Mouse (Mus musculus): ENCODE measurements around the gene Retnlg.
"Not testable (repeated sequence)": the region's sequence is repeated elsewhere in the genome, so short reads cannot be mapped to it uniquely, and the experiment has no call there.

Retnlg gene

DNA sequence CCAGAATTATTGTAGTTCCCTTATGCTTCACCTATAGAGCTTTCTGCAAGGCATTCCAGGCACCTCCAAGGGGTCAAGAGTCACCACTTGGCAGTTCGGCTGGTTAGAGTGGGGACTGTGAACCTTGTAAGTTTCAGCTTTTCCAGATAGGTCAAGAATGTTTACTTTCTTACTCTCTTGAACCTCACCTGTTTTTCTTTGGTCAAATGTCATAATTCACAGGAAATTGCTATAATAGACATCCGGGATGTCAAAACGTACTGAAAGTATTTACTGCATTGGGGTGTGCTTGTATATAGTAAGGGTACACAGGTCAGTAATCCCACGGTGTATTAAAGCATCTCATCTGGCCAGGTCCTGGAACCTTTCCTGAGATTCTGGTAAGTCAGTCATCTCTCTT is at the start of gene Retnlg:
Gene Retnlg, plus strand, starts transcription at position 301 of the 400 bp plus-strand sequence.
- DNase-seq = no peak

DNA sequence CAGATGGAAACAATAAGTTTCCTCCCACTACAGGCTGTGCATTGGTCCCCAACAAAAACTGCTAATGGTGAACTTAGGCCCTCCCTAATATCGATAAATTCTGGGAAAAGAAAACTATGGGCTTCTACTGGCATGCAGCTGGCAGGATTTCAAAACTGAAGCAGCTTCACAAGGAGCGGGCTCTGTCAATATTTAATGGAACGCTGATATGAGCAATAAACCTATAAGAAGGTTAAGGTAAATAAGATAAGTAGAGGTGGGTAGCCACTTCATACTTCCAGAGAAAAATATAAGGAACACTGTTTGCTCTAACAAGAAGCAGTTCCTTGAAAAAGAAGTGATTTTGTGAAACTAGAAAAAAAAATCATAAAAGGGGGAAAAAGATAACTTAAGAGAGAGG is 45.9 kb upstream of the Retnlg start:
- no peak for DNase-seq

DNA sequence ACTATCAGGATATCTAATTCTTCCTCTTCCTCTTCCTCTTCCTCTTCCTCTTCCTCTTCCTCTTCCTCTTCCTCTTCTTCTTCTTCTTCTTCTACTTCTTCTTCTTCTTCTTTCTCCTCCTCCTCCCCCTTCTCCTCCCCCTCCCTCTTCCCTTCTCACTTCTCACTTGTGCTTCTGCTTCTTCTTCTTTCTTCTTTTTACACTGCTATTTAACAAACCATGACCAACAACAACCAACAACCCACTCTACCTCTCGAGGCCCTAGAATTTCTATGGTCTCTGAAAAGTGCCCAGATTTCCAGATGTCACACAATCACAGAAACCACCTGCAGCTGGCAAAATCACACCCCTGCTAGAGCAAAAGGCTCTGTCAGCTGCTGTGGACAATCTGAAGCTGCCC is 44.8 kb upstream of the Retnlg start:
- DNase-seq = no peak

DNA sequence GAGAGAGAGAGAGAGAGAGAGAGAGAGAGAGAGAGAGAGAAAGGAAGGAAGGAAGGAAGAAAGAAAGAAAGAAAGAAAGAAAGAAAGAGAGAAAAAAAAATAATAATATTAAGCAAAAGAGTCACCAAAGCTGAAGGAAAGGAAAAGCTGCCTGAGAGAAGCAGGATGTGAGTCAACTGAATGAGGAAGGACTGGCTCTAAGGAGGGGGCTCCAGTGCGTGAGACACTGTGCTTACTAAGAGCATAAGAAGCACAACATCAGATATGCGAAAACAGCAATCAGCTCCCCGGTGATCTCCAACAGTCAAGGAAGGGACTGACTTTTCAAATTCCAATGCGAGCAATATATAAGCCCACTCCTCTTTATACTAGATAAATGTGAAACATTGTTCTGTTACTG is 43.4 kb upstream of the Retnlg start:
- DNase-seq = no peak

DNA sequence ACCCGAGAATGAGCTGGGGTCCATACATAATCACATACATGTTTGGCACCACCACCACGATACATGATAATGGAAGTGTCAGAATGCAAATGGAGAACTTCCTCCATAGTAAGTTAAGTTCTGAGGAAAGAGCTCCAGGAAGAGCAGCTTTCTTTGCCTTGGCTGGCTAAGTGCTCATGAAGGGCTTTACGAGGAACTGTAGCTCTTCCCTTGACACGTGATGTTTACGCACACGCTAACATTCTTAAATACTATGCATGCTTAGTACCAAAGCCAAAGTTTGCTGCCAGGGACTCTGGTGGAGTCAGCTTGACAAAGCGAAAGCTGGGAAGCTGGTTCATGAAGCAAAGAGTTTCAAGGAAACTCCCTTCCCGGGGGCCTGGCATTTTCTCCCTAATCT is 40.4 kb upstream of the Retnlg start:
- no peak for DNase-seq

DNA sequence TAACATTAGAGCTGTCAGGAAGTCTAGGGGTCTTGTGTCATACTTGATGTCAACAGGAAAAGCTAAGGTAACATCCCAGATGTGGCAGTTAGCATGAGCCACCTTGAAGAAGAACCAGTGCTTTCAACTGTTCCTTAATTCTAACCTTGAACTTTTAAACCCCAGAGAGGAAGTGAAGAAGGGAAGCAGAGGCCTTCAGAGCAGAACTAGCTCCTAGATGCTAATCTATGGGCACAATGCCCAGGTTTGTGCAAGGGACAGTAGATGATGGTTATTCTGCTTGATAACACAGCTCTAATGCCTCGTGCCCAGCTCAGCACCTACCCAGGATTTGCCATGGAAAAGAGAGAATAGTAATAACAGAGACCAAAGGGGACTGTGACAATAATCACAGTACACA is 38.8 kb upstream of the Retnlg start:
- not testable (repeated sequence) for DNase-seq

DNA sequence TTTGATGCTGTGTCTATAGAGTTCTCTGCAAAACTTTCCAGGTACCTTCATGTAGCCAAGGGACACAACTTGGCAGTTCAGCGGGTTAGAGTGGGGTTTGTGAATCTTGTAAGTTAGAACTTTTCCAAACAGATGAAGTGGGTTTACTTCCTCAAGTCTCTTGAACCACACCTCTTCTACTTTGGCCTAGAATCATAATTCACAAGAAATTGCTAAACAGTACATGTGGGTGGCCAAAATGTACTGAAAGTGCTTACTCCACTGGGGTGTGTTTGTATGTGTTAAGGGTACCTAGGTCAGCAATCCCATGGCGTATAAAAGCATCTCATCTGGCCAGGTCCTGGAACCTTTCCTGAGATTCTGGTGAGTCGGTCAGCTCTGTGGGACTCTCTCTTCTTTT is 30.2 kb upstream of the Retnlg start, which contains the start of gene Retnla:
Gene Retnla, plus strand, starts transcription at position 286 of the 400 bp plus-strand sequence.
- DNase-seq = no peak

DNA sequence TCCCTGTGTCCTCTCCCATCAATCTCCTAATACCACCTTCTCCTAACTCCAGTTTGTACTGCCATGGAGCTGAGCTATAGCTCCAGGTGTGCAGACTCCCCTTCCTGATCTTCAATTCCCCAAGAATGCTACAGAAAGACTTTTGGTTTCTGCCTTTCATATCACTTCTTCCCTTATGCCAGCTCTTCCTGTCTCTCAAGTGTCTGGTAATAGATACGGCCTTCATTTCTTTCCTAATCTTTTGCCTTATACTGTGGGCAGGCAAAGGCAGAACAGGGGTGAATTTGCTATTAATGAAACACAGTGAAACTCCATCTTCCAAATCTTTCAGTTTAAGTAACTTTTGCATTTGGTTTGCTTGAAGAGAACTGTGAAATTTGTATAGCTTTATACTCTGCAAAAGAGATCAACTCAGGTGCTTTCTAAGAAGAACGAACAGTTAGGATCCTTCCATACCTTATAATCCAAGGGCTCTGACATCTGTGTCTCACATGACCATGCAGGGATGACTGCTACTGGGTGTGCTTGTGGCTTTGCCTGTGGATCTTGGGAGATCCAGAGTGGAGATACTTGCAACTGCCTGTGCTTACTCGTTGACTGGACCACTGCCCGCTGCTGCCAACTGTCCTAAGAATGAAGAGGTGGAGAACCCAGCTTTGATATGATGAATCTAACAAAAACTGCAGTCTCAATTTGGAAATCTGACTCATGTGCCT is 28.6 kb upstream of the Retnlg start:
- no peak for DNase-seq

DNA sequence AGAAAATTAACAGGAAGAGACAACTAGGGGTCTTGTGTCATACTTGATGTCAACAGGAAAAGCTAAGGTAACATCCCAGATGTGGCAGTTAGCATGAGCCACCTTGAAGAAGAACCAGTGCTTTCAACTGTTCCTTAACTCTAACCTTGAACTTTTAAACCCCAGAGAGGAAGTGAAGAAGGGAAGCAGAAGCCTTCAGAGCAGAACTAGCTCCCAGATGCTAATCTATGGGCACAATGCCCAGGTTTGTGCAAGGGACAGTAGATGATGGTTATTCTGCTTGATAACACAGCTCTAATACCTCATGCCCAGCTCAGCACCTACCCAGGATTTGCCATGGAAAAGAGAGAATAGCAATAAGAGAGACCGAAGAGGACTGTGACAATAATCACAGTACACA is 7.4 kb upstream of the Retnlg start:
- DNase-seq = not testable (repeated sequence)

DNA sequence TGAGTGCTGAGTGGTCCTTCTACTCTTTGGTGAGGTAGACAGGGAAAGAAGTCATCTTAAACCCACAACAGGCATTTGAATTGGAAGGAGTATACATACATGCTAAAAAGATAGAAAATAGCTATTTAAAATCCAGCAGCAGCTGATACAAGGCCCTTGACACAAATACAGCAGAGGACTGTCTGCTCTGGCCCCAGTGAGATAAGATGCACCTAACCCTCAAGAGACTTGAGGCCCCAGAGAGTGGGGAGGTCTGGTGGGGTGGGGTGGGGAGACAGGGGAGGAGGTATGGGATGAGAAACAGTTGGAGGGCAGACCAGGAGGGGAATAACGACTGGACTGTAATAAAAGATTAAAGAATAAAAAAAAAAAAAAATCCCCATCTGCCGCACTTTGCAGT is 4.7 kb upstream of the Retnlg start:
- DNase-seq = no peak

DNA sequence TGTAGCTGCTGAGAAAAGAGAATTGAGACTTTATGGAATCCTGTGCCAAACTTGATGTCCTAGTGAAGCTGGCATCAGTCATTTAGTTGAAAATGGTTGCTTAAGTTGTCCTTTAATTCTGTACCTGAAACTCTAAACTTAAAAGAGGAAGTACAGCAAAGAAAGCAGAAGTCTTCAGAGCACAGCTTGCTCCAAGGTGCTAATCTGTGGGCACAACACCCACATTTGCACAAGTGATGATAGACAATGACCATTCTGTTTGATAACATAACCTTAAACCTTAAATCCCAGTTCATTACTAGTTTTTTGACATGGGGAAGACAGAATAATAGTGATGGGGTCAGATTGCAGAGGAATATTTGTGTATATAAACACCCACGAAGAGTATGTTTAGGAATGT is 3.8 kb upstream of the Retnlg start:
- DNase-seq = no peak

DNA sequence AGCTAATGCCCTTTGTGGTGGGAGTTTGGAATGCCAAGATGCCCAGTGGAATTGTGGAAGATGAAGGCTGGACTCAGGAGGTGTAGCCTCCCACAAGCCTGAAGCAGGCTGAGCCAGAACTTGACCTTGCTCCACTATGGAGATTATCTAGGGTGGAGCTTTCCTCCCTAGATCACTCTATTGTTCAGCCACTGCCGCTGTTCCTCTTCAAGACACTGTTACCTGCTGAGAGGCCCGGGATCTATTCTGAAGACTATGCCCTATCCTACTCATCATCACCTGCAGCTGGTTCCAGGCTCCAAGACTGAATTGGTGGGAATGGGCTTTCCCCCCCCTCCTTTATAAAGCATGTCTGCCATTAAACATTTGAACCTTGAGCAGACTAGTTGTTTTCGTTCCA is 2.8 kb upstream of the Retnlg start:
- DNase-seq = no peak

DNA sequence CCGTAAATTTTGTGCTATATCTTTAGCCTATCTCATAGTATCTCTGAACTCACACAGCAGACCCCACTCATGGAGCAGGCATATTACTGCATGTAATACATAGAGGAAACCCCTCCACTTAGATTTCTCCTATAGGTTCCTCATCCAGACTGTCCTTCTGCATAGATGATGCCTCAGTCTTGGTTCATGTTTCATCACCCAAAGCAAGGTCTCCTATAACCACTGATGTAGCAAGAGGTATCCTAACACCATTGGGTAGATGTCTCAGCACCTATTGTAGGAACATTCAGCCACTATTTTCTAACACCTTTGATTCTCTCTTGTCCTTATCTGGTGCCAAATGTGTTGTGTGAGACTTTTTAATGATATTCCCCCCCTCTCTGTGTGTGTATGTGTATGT is 667 bp upstream of the Retnlg start:
- DNase-seq = no peak

DNA sequence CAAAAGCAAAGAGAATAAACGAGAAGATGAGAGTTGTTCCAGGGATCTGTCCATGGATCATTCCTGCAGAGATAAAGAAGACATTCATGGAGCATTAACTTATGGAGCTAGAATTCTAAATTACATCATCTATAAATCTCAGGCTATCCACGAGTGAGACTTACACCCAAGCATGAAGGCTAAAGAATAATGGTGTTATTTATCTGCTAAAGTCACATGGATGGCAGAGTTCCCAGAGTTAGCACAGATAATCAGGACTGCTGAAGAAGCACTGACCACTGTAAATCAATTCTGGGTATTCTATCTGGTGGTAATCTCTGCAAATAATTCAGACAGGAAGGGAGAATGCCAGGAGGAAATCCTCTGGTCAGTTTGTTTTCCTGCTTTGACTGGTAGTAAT is 18.3 kb downstream of the Retnlg start:
- no peak for DNase-seq

DNA sequence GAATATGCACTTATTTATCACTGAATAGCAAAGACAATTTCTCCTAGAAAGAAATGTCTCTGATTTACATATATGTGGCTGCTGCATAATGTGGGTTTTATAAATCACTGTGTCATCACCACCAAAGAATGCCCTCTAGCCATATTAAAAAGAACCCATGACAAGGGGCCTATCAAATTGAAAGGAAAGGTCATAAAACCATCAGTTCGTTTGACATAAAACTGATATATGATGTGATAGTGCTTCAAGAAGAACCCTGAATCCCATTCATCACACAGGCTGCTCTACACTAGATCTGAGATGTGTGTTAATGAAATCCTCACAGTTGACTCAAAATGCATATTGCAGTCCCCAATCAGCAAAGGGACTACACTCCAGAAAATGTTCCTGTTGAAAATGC is 27.4 kb downstream of the Retnlg start:
- no peak for DNase-seq

DNA sequence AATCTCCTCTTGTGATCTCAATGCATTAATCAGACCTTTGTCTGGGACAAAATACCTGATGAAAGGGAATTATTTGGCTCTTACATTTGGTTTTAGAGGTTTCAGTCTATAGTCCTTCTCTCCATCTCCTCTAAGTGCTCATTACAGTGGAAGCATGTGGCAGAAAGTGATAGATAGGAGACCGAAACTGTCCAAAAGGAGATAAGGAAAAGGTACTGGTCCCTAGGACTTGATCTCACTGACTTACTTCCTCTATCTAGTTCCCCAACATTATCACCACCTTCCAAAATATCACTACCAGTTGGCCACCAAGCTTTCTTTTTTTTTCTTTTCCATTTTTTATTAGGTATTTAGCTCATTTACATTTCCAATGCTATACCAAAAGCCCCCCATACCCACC is 38.8 kb downstream of the Retnlg start:
- no peak for DNase-seq

DNA sequence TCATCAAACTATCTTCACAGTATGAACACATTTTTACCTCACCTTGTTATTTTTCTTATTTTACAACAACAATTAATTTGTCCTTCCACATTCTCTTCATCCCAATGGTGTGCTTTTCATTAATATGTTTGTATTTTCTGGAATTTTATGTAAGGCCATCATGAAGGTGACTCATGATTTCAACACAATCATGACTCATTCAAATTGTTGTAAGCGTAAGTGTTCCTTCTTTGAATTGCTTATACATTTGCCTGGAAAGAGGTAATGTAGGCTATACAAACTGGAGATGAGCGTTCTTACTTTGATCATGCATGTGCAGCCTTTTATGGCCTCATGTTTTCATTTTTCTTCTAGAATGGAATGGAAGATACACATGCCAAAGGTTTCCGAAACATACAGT is 40.8 kb downstream of the Retnlg start:
- no peak for DNase-seq

DNA sequence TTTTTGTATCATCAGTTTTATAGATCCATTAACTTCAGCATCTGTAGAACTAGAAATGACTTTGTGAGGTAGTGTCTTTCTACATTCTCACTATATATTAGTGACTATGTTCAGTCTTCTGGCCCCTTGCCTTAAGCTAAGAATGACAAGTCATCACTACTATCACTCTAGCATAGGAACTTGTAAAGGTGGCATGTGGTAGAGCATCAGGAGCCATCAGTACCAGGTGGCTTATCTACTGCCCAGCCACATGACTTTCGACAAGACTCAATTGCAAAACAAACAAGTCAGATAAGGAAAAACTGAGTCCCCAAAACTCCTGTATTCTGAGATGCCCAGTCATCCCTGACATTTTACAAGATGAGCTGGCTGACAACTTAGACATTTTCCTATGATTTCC is 51.3 kb downstream of the Retnlg start:
- no peak for DNase-seq
